Mouse (Mus musculus): ENCODE data around the gene Thegl.
A peak's percentile ranks its signal among the peaks of the same experiment; 100 is the strongest.
"Not testable (repeated sequence)": the region's sequence is repeated elsewhere in the genome, so short reads cannot be mapped to it uniquely, and the experiment has no call there.

The Thegl gene

GRCm38 (mm10) chr5:77056881-77057440 lies 41.1 kb downstream of the Thegl start:
- DNase-seq, result no peak

- DNase-seq, result no peak
Observed at GRCm38 (mm10) chr5:77060363-77060762, 44.5 kb downstream of the Thegl start.

GRCm38 (mm10) chr5:77061372-77062038 lies 45.7 kb downstream of the Thegl start:
- DNase-seq, result peak; percentile 31 to 42

- DNase-seq, result no peak
Observed at GRCm38 (mm10) chr5:77067321-77067720, 51.5 kb downstream of the Thegl start.

- no peak for DNase-seq
Observed at GRCm38 (mm10) chr5:77070987-77071386, 55.2 kb downstream of the Thegl start.

- no peak for DNase-seq
Observed at GRCm38 (mm10) chr5:77071626-77072025, 55.8 kb downstream of the Thegl start.

- no peak for DNase-seq
Observed at GRCm38 (mm10) chr5:77073794-77074193, 58.0 kb downstream of the Thegl start.

- DNase-seq, result no peak
Observed at GRCm38 (mm10) chr5:77074914-77075313, 59.1 kb downstream of the Thegl start.

GRCm38 (mm10) chr5:77075951-77076350 lies 60.1 kb downstream of the Thegl start:
- no peak for DNase-seq

GRCm38 (mm10) chr5:77080761-77081160 lies 64.9 kb downstream of the Thegl start:
- DNase-seq, result no peak

GRCm38 (mm10) chr5:77082735-77083134 lies 66.9 kb downstream of the Thegl start:
- no peak for DNase-seq

GRCm38 (mm10) chr5:77084418-77084817 lies 68.6 kb downstream of the Thegl start:
- no peak for DNase-seq

GRCm38 (mm10) chr5:77085753-77086450 lies 70.1 kb downstream of the Thegl start:
- no peak for DNase-seq

GRCm38 (mm10) chr5:77086541-77086940 lies 70.7 kb downstream of the Thegl start:
- DNase-seq, result no peak

GRCm38 (mm10) chr5:77087122-77087521 lies 71.3 kb downstream of the Thegl start:
- no peak for DNase-seq

- peak; percentile 15 to 45 for DNase-seq
Observed at GRCm38 (mm10) chr5:77089294-77089693, 73.5 kb downstream of the Thegl start.

- no peak for DNase-seq
Observed at GRCm38 (mm10) chr5:77089901-77090300, 74.1 kb downstream of the Thegl start.

GRCm38 (mm10) chr5:77090521-77091096 lies 74.8 kb downstream of the Thegl start:
- no peak for DNase-seq

- no peak for DNase-seq
Observed at GRCm38 (mm10) chr5:77091923-77092322, 76.1 kb downstream of the Thegl start.

GRCm38 (mm10) chr5:77092531-77092930 lies 76.7 kb downstream of the Thegl start:
- no peak for DNase-seq

- DNase-seq, result no peak
Observed at GRCm38 (mm10) chr5:77093961-77094360, 78.1 kb downstream of the Thegl start.

- peak; percentile 49 to 52 for DNase-seq
Observed at GRCm38 (mm10) chr5:77094510-77095491, 79.0 kb downstream of the Thegl start.

- DNase-seq, result not testable (repeated sequence)
Observed at GRCm38 (mm10) chr5:77096194-77096593, 80.4 kb downstream of the Thegl start.

All from cerebellum, adult 18-20 months (tissue).